Mouse (Mus musculus): Measurements from ENCODE around the gene Atl3.
"Not testable (repeated sequence)": the region's sequence is repeated elsewhere in the genome, so short reads cannot be mapped to it uniquely, and the experiment has no call there.

Atl3 gene

GRCm38 (mm10) chr19:7493352-7494186, at the start of gene Atl3:
Atl3 (plus strand) TSS chr19:7494040.
- peak; percentile 75 for DNase-seq

- no peak for DNase-seq
Measured at GRCm38 (mm10) chr19:7445105-7445504, 48.7 kb upstream of the Atl3 start.

- no peak for DNase-seq
Measured at GRCm38 (mm10) chr19:7445596-7445995, 48.2 kb upstream of the Atl3 start.

DNA sequence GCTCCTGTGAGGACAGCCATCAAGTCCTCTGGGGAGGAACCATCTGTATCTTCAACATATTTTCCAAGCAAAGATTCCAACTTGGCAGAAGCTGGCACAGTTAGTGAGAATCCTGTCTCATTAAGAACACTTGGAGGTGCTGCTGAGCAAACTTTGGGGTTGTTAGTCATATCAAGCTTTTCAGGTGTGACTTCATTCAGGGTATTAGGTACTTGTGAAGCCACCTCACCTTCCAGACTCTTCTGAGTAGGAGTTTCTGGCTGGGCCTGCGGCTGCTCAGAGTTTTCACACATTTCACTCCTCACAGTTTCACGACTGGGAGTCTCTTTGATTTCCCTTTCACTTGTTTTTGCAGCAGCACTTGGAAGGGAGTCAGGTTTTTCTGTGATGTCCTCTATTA, 37.0 kb upstream of the Atl3 start:
- DNase-seq = no peak

GRCm38 (mm10) chr19:7458901-7459300, 34.9 kb upstream of the Atl3 start:
- DNase-seq = no peak

DNA sequence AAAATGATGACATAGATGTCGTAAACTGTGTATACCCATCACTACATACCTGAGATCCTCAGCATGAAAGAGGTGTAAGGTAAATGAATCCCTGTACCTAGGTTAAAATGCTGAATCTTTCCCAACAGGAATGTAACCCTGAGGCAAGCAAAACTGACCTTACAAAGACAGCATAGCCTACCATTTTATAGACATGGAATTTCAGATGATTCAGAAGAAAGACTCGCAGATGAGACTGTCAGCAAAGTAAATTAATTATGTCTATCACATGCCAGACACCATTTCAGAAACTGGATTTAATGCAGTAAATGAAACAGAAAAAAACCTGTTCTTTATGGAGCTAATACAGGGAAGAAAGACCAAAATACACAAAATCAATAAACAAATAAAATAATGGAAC, 34.5 kb upstream of the Atl3 start:
- DNase-seq = no peak

DNA sequence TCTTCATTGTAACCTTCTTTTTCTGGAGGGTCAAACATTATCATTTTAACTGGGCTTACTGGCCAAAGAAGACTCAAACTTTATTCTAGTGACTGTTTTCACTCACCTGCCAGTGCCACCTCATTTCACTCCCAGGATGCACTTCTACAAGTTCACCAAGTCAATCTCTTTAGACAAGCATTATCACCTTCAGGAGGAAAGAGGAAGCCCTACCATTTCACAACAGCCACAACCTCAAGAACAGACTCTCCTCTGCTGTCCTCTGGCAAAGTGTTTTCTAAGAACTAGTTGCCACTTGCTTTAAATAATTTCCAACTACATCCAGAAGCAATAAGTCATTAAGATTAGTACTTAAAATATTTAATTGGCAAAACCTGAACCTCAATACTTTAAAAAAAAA, 25.9 kb upstream of the Atl3 start:
- no peak for DNase-seq

GRCm38 (mm10) chr19:7470643-7471042, 23.2 kb upstream of the Atl3 start:
- DNase-seq = no peak

DNA sequence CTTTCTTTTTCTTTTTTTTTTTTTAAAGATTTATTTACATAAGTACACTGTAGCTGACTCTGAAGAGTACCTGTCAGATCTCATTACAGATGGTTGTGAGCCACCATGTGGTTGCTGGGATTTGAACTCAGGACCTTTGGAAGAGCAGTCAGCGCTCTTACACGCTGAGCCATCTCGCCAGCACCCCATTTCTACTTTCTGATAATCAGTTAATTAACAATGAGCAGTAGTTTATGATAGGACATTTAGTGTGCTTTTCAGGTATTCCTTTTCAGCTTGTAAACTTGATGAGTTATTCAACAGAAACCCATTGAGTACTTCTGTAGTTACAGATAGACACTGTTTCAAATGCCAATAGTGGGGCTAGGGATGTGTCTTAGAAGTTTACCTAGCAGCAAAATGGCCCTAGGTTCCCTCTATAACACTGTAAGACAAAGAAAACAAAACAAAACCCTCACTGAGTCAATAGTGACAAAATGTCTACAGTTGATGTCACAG, 14.0 kb upstream of the Atl3 start:
- DNase-seq = no peak

DNA sequence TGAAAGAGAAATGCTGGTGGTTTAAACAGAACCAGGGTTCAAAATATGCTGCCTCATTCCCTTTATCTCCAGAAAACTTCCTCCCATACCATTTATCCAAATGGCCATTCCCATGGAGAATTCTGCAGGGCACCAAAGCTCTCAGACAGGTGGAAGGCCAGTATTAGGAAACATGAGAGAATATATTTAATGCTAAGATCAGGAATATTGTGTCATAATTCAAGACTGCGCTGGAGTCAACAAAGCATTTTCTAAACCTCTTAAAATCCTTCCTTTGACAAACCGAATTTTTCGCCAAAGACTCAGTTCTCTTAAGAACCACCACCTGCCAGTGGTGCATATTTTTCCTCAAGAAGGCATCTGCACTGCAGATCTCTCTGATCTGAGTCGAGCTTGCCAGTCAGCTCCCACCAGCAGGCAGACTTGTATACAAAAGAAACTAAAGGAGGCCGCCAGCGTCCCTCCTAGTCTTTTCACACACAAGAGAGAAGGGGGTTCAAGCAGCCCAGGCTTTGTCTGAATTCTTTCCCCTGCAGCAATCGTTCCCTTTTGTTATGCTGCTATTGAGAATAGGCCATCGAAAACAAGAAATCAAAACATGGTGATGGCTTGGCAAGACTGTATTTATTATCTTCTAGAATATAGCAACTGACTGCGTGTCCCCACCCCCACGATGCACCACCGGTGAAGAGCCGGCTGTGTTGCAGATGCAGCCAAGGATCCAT, 12.1 kb upstream of the Atl3 start:
- DNase-seq = peak; percentile 75

GRCm38 (mm10) chr19:7482266-7482598, 11.6 kb upstream of the Atl3 start:
- DNase-seq = no peak

- DNase-seq = peak; percentile 96
Measured at GRCm38 (mm10) chr19:7482599-7483511, 11.0 kb upstream of the Atl3 start, which contains the start of gene Rtn3. Rtn3 (minus strand) TSS chr19:7483281.

GRCm38 (mm10) chr19:7483512-7483882, 10.3 kb upstream of the Atl3 start:
- no peak for DNase-seq

DNA sequence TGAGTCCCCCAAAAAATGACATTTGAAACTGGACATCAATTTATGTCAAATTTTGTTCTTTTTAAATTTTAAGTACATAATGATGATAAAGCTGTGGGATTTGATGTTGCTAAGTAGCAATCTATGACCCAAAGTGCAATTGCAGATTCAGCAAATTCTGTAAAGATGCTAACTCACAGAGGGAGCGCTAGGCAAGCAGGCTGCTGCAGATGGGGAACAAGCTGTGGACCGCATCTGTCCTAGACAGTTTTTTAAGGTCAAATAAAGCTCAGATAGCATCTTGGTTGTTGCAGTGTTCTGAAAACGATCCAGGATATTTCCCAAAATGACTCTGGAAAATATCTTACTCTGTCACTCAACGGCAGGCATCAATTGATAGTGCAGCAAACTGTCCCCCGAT, 9.8 kb upstream of the Atl3 start:
- peak; percentile 63 for DNase-seq

DNA sequence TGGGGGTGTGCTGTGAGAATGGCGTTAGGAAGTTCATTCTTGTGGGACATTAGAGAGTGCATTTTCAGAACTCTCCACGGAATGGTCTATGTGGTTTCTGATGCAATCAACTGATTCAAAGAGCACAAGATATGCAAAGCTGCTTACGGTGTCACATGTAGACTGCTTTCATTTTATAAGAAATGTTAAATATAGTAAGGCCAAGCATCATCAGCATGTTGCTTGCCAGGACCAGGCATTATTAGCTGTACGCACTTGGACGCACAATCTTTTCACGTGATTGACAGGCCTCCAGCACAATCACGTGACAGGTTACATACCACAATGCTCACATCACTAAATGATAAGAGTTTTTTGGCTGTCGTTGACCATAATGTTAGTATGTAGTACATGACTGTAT, 6.2 kb upstream of the Atl3 start:
- no peak for DNase-seq

DNA sequence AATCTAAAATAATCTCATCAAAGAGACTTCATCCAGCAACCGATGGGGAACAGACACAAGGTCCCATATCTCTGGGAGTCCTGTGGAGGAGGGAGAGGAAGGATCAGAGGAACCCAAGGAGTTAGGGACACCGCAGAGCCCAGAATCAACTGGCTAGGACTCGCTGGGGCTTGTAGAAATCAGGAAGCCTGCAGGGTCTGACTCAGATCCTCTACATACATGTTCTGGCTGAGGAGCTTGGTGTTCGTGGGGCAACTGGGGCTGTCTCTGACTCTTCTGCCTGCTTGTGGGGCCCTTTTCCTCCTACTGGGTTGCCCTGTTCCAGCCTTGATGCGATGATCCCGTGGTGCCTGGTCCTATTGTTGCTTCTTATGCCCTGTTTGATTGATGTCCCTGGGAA, 1.9 kb upstream of the Atl3 start:
- no peak for DNase-seq

GRCm38 (mm10) chr19:7492682-7493081, 1.2 kb upstream of the Atl3 start:
- no peak for DNase-seq

DNA sequence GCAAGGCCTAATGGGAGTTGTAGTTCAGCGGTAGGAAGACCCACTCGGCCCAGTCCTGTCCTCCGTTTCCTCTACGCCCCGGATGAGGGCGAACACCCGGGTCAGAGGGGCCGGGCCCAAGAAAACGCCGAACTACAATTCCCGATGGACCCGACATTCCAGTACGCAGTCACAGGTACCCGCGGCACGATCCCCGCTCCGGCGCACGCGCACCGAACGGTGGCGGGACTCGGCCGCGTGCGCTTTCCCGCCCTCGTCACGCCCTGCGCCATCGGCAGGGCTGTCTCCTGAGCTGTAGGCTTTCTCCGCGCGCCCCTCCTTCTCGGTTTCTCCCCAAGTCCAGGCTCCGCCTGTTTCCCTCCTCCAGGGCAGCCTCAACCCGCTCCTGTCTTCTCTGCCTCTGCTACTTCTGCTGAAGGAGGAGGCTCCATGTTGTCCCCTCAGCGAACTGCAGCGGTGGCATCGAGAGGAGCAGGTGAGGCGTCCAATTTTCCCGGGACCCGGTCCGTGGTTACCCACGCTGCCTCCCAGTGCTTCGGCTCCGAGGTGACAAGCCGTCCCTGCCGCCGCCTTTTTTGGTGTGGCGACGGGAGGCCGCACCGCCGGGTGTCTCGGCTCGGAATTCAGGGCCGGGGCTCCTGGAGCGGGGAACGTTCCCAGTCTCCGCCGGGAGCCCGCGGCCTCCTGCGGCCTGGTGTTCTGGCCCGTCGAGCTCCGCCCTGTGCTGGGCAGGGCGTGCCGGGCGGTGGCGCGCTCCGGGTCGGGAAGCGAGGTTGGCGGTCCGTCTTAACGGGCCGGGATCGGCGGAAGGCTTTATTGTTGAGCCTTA, 561 bp downstream of the Atl3 start:
- DNase-seq = peak; percentile 97

DNA sequence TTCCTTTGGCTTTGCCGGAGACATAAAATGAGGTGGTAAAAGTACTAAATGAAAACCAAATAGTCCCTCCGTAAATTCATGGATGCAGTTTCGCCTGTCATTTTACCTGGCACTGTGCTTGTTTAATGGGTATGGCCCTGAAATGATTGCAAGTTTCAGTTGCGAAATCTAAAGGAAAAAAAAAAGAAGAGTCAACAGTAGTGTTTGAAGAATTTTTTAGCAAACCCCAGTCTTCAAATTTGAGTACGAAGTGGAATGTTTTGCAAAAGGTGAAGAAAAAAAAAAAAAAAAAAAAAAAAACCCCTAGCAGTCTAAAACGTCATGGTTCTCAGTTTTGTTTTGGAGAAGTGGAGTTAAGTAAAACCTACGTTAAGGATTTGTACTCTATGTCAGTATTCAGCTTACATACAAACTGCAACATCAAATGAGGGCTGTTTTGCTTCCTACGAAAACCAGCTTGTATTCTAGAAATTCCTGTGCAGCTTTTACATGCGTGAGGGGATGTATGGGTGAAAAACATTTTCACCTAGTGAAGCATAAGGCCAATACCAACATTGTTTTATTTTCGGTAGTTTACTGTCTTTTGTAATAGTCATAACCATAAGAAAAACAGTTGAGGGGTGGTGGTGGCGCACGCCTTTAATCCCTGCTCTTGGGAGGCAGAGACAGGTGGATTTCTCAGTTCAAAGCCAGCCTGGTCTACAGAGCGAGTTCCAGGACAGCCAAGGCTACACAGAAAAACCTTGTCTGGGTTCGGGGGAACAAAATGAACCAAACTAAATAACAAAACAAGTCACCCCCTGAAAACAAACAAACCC, 1.6 kb downstream of the Atl3 start:
- DNase-seq = peak; percentile 61

GRCm38 (mm10) chr19:7496070-7496469, 2.2 kb downstream of the Atl3 start:
- not testable (repeated sequence) for DNase-seq

DNA sequence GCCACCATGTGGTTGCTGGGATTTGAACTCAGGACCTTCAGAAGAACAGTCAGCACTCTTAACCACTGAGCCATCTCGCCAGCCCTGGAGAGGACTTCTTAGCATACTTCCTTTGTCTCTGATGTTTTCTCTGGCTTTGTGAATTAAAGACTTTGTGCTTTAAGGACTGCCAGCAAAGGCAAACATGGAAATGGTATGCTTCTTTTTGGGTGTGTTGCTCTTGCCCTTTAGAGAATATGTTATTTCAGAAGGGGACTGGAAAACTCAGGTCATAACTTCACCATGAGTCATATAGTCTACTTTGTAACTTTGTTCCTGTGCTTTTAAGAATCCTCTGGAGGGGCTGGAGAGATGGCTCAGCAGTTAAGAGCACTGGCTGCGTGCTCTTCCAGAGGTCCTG, 5.0 kb downstream of the Atl3 start:
- peak; percentile 13 for DNase-seq

Measured in cerebellum, adult 9-10 months (tissue).